In the genomic region with DNA sequence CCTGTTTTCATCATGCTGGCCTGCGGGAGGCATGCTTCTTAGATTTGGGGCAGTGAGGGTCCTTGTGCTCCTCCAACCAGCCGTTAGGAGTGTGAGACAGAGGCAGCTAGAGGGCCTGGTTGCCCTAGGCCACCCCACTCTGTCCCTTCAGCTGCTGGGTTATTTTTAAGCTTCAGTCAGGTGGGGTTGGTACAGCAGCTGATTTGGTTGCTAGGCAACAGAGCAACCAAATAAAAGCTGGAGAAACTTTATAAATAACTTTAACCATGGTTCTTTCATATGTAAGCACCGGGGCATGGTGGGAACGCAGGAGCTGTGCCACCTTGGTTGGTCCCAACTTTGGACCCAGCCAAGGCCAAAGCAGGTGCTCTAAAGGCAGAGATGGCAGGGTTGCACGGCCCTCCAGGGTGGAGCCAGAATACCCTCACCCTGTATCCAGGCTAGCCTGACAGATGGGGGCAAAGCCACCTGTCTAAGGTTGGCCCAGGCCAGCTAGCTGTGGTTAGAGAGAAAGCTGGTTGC, we compare ENCODE assay signal across 9 mouse cellular contexts. TPM values are rescaled to one million over a fixed set of nuclear protein-coding genes. Genes with fewer than 3 reads are reported as not detected.
DNase-seq lines count a peak whose midpoint lies in the region; ATAC-seq lines count a peak whose summit lies in the region.
"Had no signal": no experiment of that assay in that cellular context is flagged by ENCODE, and none has a peak within 500 bp of the region (broad histone marks: within the 10 kb centered on the region; RNA-seq: fewer than 3 reads in every experiment).

No protein-coding gene starts in this region.

- 67% methylated on average over 5 of the region's 5 CpGs for WGBS in hindbrain, embryonic 12.5 days
- 81% methylated on average over 5 of the region's 5 CpGs for WGBS in hindbrain, embryonic 11.5 days
- 66% methylated on average over 5 of the region's 5 CpGs for WGBS in neural tube, embryonic 12.5 days
- WGBS in neural tube, embryonic 15.5 days = 59% methylated on average over 5 of the region's 5 CpGs
- 46% methylated on average over 5 of the region's 5 CpGs for WGBS in heart, embryonic 11.5 days (ENCODE audit: insufficient replicate concordance)

- no peaks in the 10 kb centered on the region for H3K9me3 ChIP-seq in hindbrain, embryonic 12.5 days (replicated peaks)
- no peaks in the 10 kb centered on the region for H3K9me3 ChIP-seq in hindbrain, embryonic 11.5 days (ENCODE audit: control insufficient read depth, low read length)
- H3K9me3 ChIP-seq in neural tube, embryonic 12.5 days = no peaks in the 10 kb centered on the region
- H3K9me3 ChIP-seq in neural tube, embryonic 15.5 days (replicated peaks) = no peaks in the 10 kb centered on the region
- H3K9me3 ChIP-seq in heart, embryonic 11.5 days (replicated peaks; ENCODE audit: control insufficient read depth, low read length) = no peaks in the 10 kb centered on the region

- 0 out of 2 replicates have a peak, but pooled peaks have one; percentile 5 for ATAC-seq in hindbrain, embryonic 12.5 days (ENCODE audit: low FRiP score)
- no peak for ATAC-seq in hindbrain, embryonic 11.5 days (ENCODE audit: low FRiP score)
- ATAC-seq in neural tube, embryonic 12.5 days (ENCODE audit: low FRiP score, low read depth) = no peak
- no peak for ATAC-seq in neural tube, embryonic 15.5 days (ENCODE audit: low FRiP score)
- ATAC-seq in heart, embryonic 11.5 days (replicated peaks; ENCODE audit: insufficient number of reproducible peaks, low FRiP score, low TSS enrichment) = peak; percentile 71

- H3K9ac ChIP-seq in hindbrain, embryonic 12.5 days = no peak overlapping the region
- no peak overlapping the region for H3K9ac ChIP-seq in hindbrain, embryonic 11.5 days (ENCODE audit: low read depth, low read length)
- peak overlapping the region; percentile 26; the same call in 1 of the 2 replicates for H3K9ac ChIP-seq in neural tube, embryonic 12.5 days
- H3K9ac ChIP-seq in neural tube, embryonic 15.5 days (replicated peaks) = no peak overlapping the region
- H3K9ac ChIP-seq in heart, embryonic 11.5 days (ENCODE audit: low read depth, low read length) = peak overlapping the region; percentile 58; the same call in 1 of the 2 replicates

- H3K4me1 ChIP-seq in hindbrain, embryonic 12.5 days = peaks cover 7% of the 10 kb centered on the region; the same call in 1 of the 2 replicates
- no peaks in the 10 kb centered on the region for H3K4me1 ChIP-seq in hindbrain, embryonic 11.5 days (replicated peaks; ENCODE audit: control insufficient read depth, insufficient read depth, low read length)
- peaks cover 9% of the 10 kb centered on the region for H3K4me1 ChIP-seq in neural tube, embryonic 12.5 days
- no peaks in the 10 kb centered on the region for H3K4me1 ChIP-seq in neural tube, embryonic 15.5 days
- H3K4me1 ChIP-seq in heart, embryonic 11.5 days (ENCODE audit: control insufficient read depth, insufficient read depth, low read length) = peaks cover 35% of the 10 kb centered on the region

- H3K27ac ChIP-seq in hindbrain, embryonic 12.5 days = no peak overlapping the region
- H3K27ac ChIP-seq in hindbrain, embryonic 11.5 days (ENCODE audit: low read depth, low read length) = no peak overlapping the region
- no peak overlapping the region for H3K27ac ChIP-seq in neural tube, embryonic 12.5 days
- H3K27ac ChIP-seq in neural tube, embryonic 15.5 days (replicated peaks) = no peak overlapping the region
- peak overlapping the region; percentile 92 for H3K27ac ChIP-seq in heart, embryonic 11.5 days (ENCODE audit: low read depth, low read length)

- H3K4me2 ChIP-seq in hindbrain, embryonic 12.5 days (replicated peaks) = no peak overlapping the region
- H3K4me2 ChIP-seq in hindbrain, embryonic 11.5 days (replicated peaks; ENCODE audit: low read depth, low read length) = no peak overlapping the region
- H3K4me2 ChIP-seq in neural tube, embryonic 12.5 days (replicated peaks) = no peak overlapping the region
- no peak overlapping the region for H3K4me2 ChIP-seq in neural tube, embryonic 15.5 days
- peak overlapping the region; percentile 27 for H3K4me2 ChIP-seq in heart, embryonic 11.5 days

- H3K4me3 ChIP-seq in hindbrain, embryonic 12.5 days = no peak overlapping the region
- no peak overlapping the region for H3K4me3 ChIP-seq in hindbrain, embryonic 11.5 days (ENCODE audit: low read depth, low read length)
- no peak overlapping the region for H3K4me3 ChIP-seq in neural tube, embryonic 12.5 days
- no peak overlapping the region for H3K4me3 ChIP-seq in neural tube, embryonic 15.5 days (replicated peaks)
- no peak overlapping the region for H3K4me3 ChIP-seq in heart, embryonic 11.5 days (ENCODE audit: low read depth, low read length)

- no peak for DNase-seq in hindbrain, embryonic 11.5 days (ENCODE audit: low spot score)
- peak; percentile 81 for DNase-seq in telencephalon, adult 2 months (ENCODE audit: low read depth, low spot score)
- DNase-seq in urinary bladder, postnatal 14 days (ENCODE audit: low spot score) = no peak
- DNase-seq in thymus, postnatal 0 days (ENCODE audit: low spot score) = no peak
- DNase-seq: layer of hippocampus, postnatal 36 days had no signal

- H3K27me3 ChIP-seq in hindbrain, embryonic 12.5 days = no peaks in the 10 kb centered on the region
- no peaks in the 10 kb centered on the region for H3K27me3 ChIP-seq in hindbrain, embryonic 11.5 days (ENCODE audit: control insufficient read depth, insufficient read depth, low read length)
- no peaks in the 10 kb centered on the region for H3K27me3 ChIP-seq in neural tube, embryonic 12.5 days (replicated peaks)
- no peaks in the 10 kb centered on the region for H3K27me3 ChIP-seq in neural tube, embryonic 15.5 days (replicated peaks)
- H3K27me3 ChIP-seq in heart, embryonic 11.5 days (ENCODE audit: control insufficient read depth, insufficient read depth, low read length) = no peaks in the 10 kb centered on the region

- peaks cover 93% of the 10 kb centered on the region for H3K36me3 ChIP-seq in hindbrain, embryonic 12.5 days
- peaks cover 41% of the 10 kb centered on the region for H3K36me3 ChIP-seq in hindbrain, embryonic 11.5 days (ENCODE audit: control insufficient read depth, insufficient read depth, low read length)
- H3K36me3 ChIP-seq in neural tube, embryonic 12.5 days = peaks cover 98% of the 10 kb centered on the region
- peaks cover 94% of the 10 kb centered on the region for H3K36me3 ChIP-seq in neural tube, embryonic 15.5 days
- H3K36me3 ChIP-seq in heart, embryonic 11.5 days (ENCODE audit: control insufficient read depth, insufficient read depth, low read length) = peaks cover 68% of the 10 kb centered on the region

RNA-seq across cellular contexts. Expression of a gene that starts 18.4 kb away (rescaled TPM):
- polyA plus RNA-seq in hindbrain, embryonic 12.5 days (2016; fragmentation: Nextera tagmentation; extraction: Ambion mirVana) = 143 and 150 TPM in 2 replicates
- polyA plus RNA-seq in hindbrain, embryonic 11.5 days (2014; fragmentation: Nextera tagmentation; extraction: Ambion mirVana) = 54.6 and 65.5 TPM in 2 replicates
- polyA plus RNA-seq in neural tube, embryonic 12.5 days (2016; fragmentation: Nextera tagmentation; extraction: Ambion mirVana) = 140 and 149 TPM in 2 replicates
- 65.4 and 79.7 TPM in 2 replicates for polyA plus RNA-seq in neural tube, embryonic 15.5 days (2015; fragmentation: Nextera tagmentation; extraction: Ambion mirVana)
- 37.0 and 44.6 TPM in 2 replicates for polyA plus RNA-seq in heart, embryonic 11.5 days (2014; fragmentation: Nextera tagmentation; extraction: Ambion mirVana)
- polyA plus RNA-seq in thymus, postnatal 0 days (2015; fragmentation: Nextera tagmentation; extraction: Ambion mirVana) = 15.9 and 18.2 TPM in 2 replicates

RNA-seq across cellular contexts. Expression of a gene that starts 24.3 kb away (rescaled TPM):
- 109 and 113 TPM in 2 replicates for polyA plus RNA-seq in hindbrain, embryonic 12.5 days (2016; fragmentation: Nextera tagmentation; extraction: Ambion mirVana)
- 17.8 and 39.1 TPM in 2 replicates for polyA plus RNA-seq in hindbrain, embryonic 11.5 days (2014; fragmentation: Nextera tagmentation; extraction: Ambion mirVana)
- 119 and 127 TPM in 2 replicates for polyA plus RNA-seq in neural tube, embryonic 12.5 days (2016; fragmentation: Nextera tagmentation; extraction: Ambion mirVana)
- polyA plus RNA-seq in neural tube, embryonic 15.5 days (2015; fragmentation: Nextera tagmentation; extraction: Ambion mirVana) = 175 and 188 TPM in 2 replicates
- 11.0 and 28.0 TPM in 2 replicates for polyA plus RNA-seq in heart, embryonic 11.5 days (2014; fragmentation: Nextera tagmentation; extraction: Ambion mirVana)
- polyA plus RNA-seq in thymus, postnatal 0 days (2015; fragmentation: Nextera tagmentation; extraction: Ambion mirVana) = 112 and 123 TPM in 2 replicates

RNA-seq across cellular contexts. Expression of a gene that starts 35.2 kb away (rescaled TPM):
- 250 and 255 TPM in 2 replicates for polyA plus RNA-seq in hindbrain, embryonic 12.5 days (2016; fragmentation: Nextera tagmentation; extraction: Ambion mirVana)
- polyA plus RNA-seq in hindbrain, embryonic 11.5 days (2014; fragmentation: Nextera tagmentation; extraction: Ambion mirVana) = 191 and 228 TPM in 2 replicates
- 236 and 241 TPM in 2 replicates for polyA plus RNA-seq in neural tube, embryonic 12.5 days (2016; fragmentation: Nextera tagmentation; extraction: Ambion mirVana)
- 127 and 133 TPM in 2 replicates for polyA plus RNA-seq in neural tube, embryonic 15.5 days (2015; fragmentation: Nextera tagmentation; extraction: Ambion mirVana)
- polyA plus RNA-seq in heart, embryonic 11.5 days (2014; fragmentation: Nextera tagmentation; extraction: Ambion mirVana) = 131 and 155 TPM in 2 replicates
- polyA plus RNA-seq in thymus, postnatal 0 days (2015; fragmentation: Nextera tagmentation; extraction: Ambion mirVana) = 173 and 202 TPM in 2 replicates

RNA-seq across cellular contexts. Expression of a gene that starts 48.8 kb away (rescaled TPM):
- polyA plus RNA-seq in hindbrain, embryonic 12.5 days (2016; fragmentation: Nextera tagmentation; extraction: Ambion mirVana) = 50.1 and 56.7 TPM in 2 replicates
- polyA plus RNA-seq in hindbrain, embryonic 11.5 days (2014; fragmentation: Nextera tagmentation; extraction: Ambion mirVana) = 15.6 and 17.4 TPM in 2 replicates
- polyA plus RNA-seq in neural tube, embryonic 12.5 days (2016; fragmentation: Nextera tagmentation; extraction: Ambion mirVana) = 12.1 and 13.8 TPM in 2 replicates
- polyA plus RNA-seq in neural tube, embryonic 15.5 days (2015; fragmentation: Nextera tagmentation; extraction: Ambion mirVana) = 7.4 and 9.8 TPM in 2 replicates
- 2.0 and 3.0 TPM in 2 replicates for polyA plus RNA-seq in heart, embryonic 11.5 days (2014; fragmentation: Nextera tagmentation; extraction: Ambion mirVana)
- polyA plus RNA-seq in thymus, postnatal 0 days (2015; fragmentation: Nextera tagmentation; extraction: Ambion mirVana) = 3.1 and 3.5 TPM in 2 replicates

Comparison
In these comparisons a context has a peak if more than half of its experiments do, and no peak if none do; other contexts are left out.
1. ATAC-seq: peak in hindbrain, embryonic 12.5 days (single experiment) and heart, embryonic 11.5 days (single experiment); none in hindbrain, embryonic 11.5 days (single experiment), neural tube, embryonic 12.5 days (single experiment) and neural tube, embryonic 15.5 days (single experiment).
2. H3K9ac ChIP-seq: peak in neural tube, embryonic 12.5 days (single experiment) and heart, embryonic 11.5 days (single experiment); none in hindbrain, embryonic 12.5 days (single experiment), hindbrain, embryonic 11.5 days (single experiment) and neural tube, embryonic 15.5 days (single experiment).